Mouse (Mus musculus) neural tube, embryonic 11.5 days (tissue): ENCODE results near the gene Ddx10. TPM values are rescaled to one million over a fixed set of nuclear protein-coding genes. Genes with fewer than 3 reads are reported as not detected.

Source experiments
- ATAC-seq: fragments of 200-750 bp; cut with Nextera tagmentation; 2 replicates; pipeline ENCODE4 v1.8.0; 2017; ENCODE audit warnings: moderate number of reproducible peaks, mild to moderate bottlenecking, moderate TSS enrichment, moderate library complexity; ENCODE audit not compliant: insufficient read depth, low FRiP score, low TSS enrichment
- DNase-seq: peaks from one replicate; pipeline ENCODE4 v3.0.0-alpha.2; 2015; ENCODE audit warnings: low spot score
- H3K27ac ChIP-seq: fragments of 300-500 bp; sonication (generic); 2 replicates; pipeline ENCODE4 v1.5.1; 2014; ENCODE audit warnings: low read depth, mild to moderate bottlenecking, low read length
- H3K27me3 ChIP-seq: fragments of 300-500 bp; sonication (generic); 2 replicates; pipeline ENCODE4 v1.6.1; 2014; ENCODE audit warnings: mild to moderate bottlenecking, low read length, mixed read lengths; ENCODE audit not compliant: control insufficient read depth, insufficient read depth
- H3K36me3 ChIP-seq: fragments of 300-500 bp; sonication (generic); 2 replicates; pipeline ENCODE4 v1.6.1; 2014; ENCODE audit warnings: mild to moderate bottlenecking, low read length, moderate library complexity, mixed read lengths; ENCODE audit not compliant: control insufficient read depth, insufficient read depth
- H3K4me1 ChIP-seq: fragments of 300-500 bp; sonication (generic); 2 replicates; pipeline ENCODE4 v1.6.1; 2014; ENCODE audit warnings: low read length, mixed read lengths; ENCODE audit not compliant: control insufficient read depth, insufficient read depth
- H3K4me2 ChIP-seq: fragments of 300-500 bp; sonication (generic); 2 replicates; pipeline ENCODE4 v1.6.1; 2014; ENCODE audit warnings: low read depth, mild to moderate bottlenecking, moderate library complexity
- H3K4me3 ChIP-seq: fragments of 300-500 bp; sonication (generic); 2 replicates; pipeline ENCODE4 v1.5.1; 2014; ENCODE audit warnings: low read depth, low read length
- H3K9ac ChIP-seq: fragments of 300-500 bp; sonication (generic); 2 replicates; pipeline ENCODE4 v1.6.1; 2014; ENCODE audit warnings: mild to moderate bottlenecking, low read length
- H3K9me3 ChIP-seq: fragments of 300-500 bp; sonication (generic); 2 replicates; pipeline ENCODE4 v1.6.1; 2016; ENCODE audit warnings: low read length; ENCODE audit not compliant: control insufficient read depth
- WGBS: fragments of 180-500 bp; shearing (Covaris S2); extraction: QIAGEN DNeasy Blood & Tissue Kit; methylation state at CpG from one replicate; pipeline ENCODE4 v1.1.7; 2014; 5-methylcytosine and 5-hydroxymethylcytosine counted together
- polyA plus RNA-seq: library from polyadenylated mRNA; unstranded; fragments of >200 nt; fragmentation: Nextera tagmentation; extraction: Ambion mirVana; gene quantifications from 2 replicates; pipeline ENCODE4 v1.2.1, GENCODE M21; 2014

Gene Ddx10
- polyA plus RNA-seq, 1 experiment from 2014 or later = 32.7 TPM

- 94% methylated on average over 5 of the region's 5 CpGs for WGBS
- H3K4me2 ChIP-seq = no peak overlapping the region
- H3K27ac ChIP-seq = no peak overlapping the region
- no peaks in the 10 kb centered on the region for H3K36me3 ChIP-seq
- H3K9me3 ChIP-seq = no peaks in the 10 kb centered on the region
- DNase-seq = no peak
- no peaks in the 10 kb centered on the region for H3K27me3 ChIP-seq
- no peak overlapping the region for H3K9ac ChIP-seq
- no peak for ATAC-seq
- H3K4me3 ChIP-seq = no peak overlapping the region
- no peaks in the 10 kb centered on the region for H3K4me1 ChIP-seq
These were observed 21.6 kb upstream of the Ddx10 start for GRCm38 (mm10) chr9:53269466-53269755.

GRCm38 (mm10) chr9:53268731-53269465, 21.0 kb upstream of the Ddx10 start:
- H3K36me3 ChIP-seq = no peaks in the 10 kb centered on the region
- H3K4me2 ChIP-seq = no peak overlapping the region
- H3K4me3 ChIP-seq = no peak overlapping the region
- no peaks in the 10 kb centered on the region for H3K4me1 ChIP-seq
- H3K9me3 ChIP-seq = no peaks in the 10 kb centered on the region
- 86% methylated on average over 5 of the region's 5 CpGs for WGBS
- no peak overlapping the region for H3K9ac ChIP-seq
- ATAC-seq (no peak), DNase-seq (no peak)
- no peak overlapping the region for H3K27ac ChIP-seq
- no peaks in the 10 kb centered on the region for H3K27me3 ChIP-seq

- H3K36me3 ChIP-seq = no peaks in the 10 kb centered on the region
- no peaks in the 10 kb centered on the region for H3K27me3 ChIP-seq
- no peaks in the 10 kb centered on the region for H3K4me1 ChIP-seq
- DNase-seq (no peak), ATAC-seq (no peak)
- H3K9me3 ChIP-seq = no peaks in the 10 kb centered on the region
- H3K27ac ChIP-seq = no peak overlapping the region
- H3K4me2 ChIP-seq = no peak overlapping the region
- H3K9ac ChIP-seq = no peak overlapping the region
- H3K4me3 ChIP-seq = no peak overlapping the region
- WGBS = 83% methylated on average over 5 of the region's 5 CpGs
These were observed 20.2 kb upstream of the Ddx10 start for GRCm38 (mm10) chr9:53268036-53268435.

- no peaks in the 10 kb centered on the region for H3K36me3 ChIP-seq
- WGBS = 64% methylated on average over 2 of the region's 2 CpGs
- H3K9me3 ChIP-seq = no peaks in the 10 kb centered on the region
- no peaks in the 10 kb centered on the region for H3K4me1 ChIP-seq
- H3K27me3 ChIP-seq = no peaks in the 10 kb centered on the region
- no peak overlapping the region for H3K4me3 ChIP-seq
- no peak overlapping the region for H3K9ac ChIP-seq
- no peak overlapping the region for H3K4me2 ChIP-seq
- DNase-seq (no peak), ATAC-seq (no peak)
- no peak overlapping the region for H3K27ac ChIP-seq
These were observed 17.7 kb upstream of the Ddx10 start for GRCm38 (mm10) chr9:53265589-53265988.

GRCm38 (mm10) chr9:53264387-53264786, 16.5 kb upstream of the Ddx10 start:
- H3K9me3 ChIP-seq = no peaks in the 10 kb centered on the region
- no peak overlapping the region for H3K4me2 ChIP-seq
- H3K36me3 ChIP-seq = no peaks in the 10 kb centered on the region
- no peak overlapping the region for H3K27ac ChIP-seq
- 81% methylated on average over 4 of the region's 4 CpGs for WGBS
- no peak overlapping the region for H3K4me3 ChIP-seq
- H3K9ac ChIP-seq = no peak overlapping the region
- DNase-seq = no peak
- H3K27me3 ChIP-seq = no peaks in the 10 kb centered on the region
- ATAC-seq = no peak
- no peaks in the 10 kb centered on the region for H3K4me1 ChIP-seq

GRCm38 (mm10) chr9:53258199-53258598, 10.3 kb upstream of the Ddx10 start:
- Histone ChIP-seq H3K27ac (no peak overlapping the region), H3K4me3 (no peak overlapping the region), H3K9ac (no peak overlapping the region), H3K9me3 (no peaks in the 10 kb centered on the region), H3K36me3 (no peaks in the 10 kb centered on the region), H3K4me1 (no peaks in the 10 kb centered on the region), H3K4me2 (no peak overlapping the region), H3K27me3 (no peaks in the 10 kb centered on the region)
- WGBS = 36% methylated on average over 6 of the region's 6 CpGs
- ATAC-seq = no peak
- no peak for DNase-seq

GRCm38 (mm10) chr9:53257772-53258171, 9.9 kb upstream of the Ddx10 start:
- no peaks in the 10 kb centered on the region for H3K9me3 ChIP-seq
- ATAC-seq (no peak), DNase-seq (no peak)
- no peak overlapping the region for H3K27ac ChIP-seq
- no peak overlapping the region for H3K4me3 ChIP-seq
- no peak overlapping the region for H3K9ac ChIP-seq
- H3K4me1 ChIP-seq = no peaks in the 10 kb centered on the region
- H3K27me3 ChIP-seq = no peaks in the 10 kb centered on the region
- WGBS = 0% methylated on average over 3 of the region's 3 CpGs
- H3K4me2 ChIP-seq = no peak overlapping the region
- no peaks in the 10 kb centered on the region for H3K36me3 ChIP-seq

- Histone ChIP-seq H3K4me1 (no peaks in the 10 kb centered on the region), H3K27ac (no peak overlapping the region), H3K27me3 (no peaks in the 10 kb centered on the region), H3K4me2 (no peak overlapping the region), H3K4me3 (no peak overlapping the region), H3K9ac (no peak overlapping the region), H3K9me3 (no peaks in the 10 kb centered on the region), H3K36me3 (no peaks in the 10 kb centered on the region)
- DNase-seq (no peak), ATAC-seq (no peak)
- 73% methylated on average over 4 of the region's 4 CpGs for WGBS
These were observed 8.9 kb upstream of the Ddx10 start for GRCm38 (mm10) chr9:53256690-53257305.

- Histone ChIP-seq H3K9ac (no peak overlapping the region), H3K36me3 (no peaks in the 10 kb centered on the region), H3K4me1 (no peaks in the 10 kb centered on the region), H3K27me3 (no peaks in the 10 kb centered on the region), H3K9me3 (no peaks in the 10 kb centered on the region), H3K27ac (no peak overlapping the region), H3K4me2 (no peak overlapping the region), H3K4me3 (no peak overlapping the region)
- DNase-seq = peak; percentile 74
- no peak for ATAC-seq
- WGBS = 14% methylated on average over 4 of the region's 4 CpGs
These were observed 6.5 kb upstream of the Ddx10 start for GRCm38 (mm10) chr9:53254368-53254767.
